Mouse (Mus musculus) myocyte (in vitro differentiated cells): Measurements from ENCODE around the gene A130010J15Rik. TPM values are rescaled to one million over a fixed set of nuclear protein-coding genes. Genes with fewer than 3 reads are reported as not detected.

Experiments used
- H3K27me3 ChIP-seq: one replicate; pipeline ENCODE4 v1.6.1; 2011; ENCODE audit not compliant: control insufficient read depth, insufficient read depth, insufficient read length
- H3K36me3 ChIP-seq: one replicate; pipeline ENCODE4 v1.6.1; 2011; ENCODE audit not compliant: control insufficient read depth, insufficient read depth
- H3K4me2 ChIP-seq: one replicate; pipeline ENCODE4 v1.6.1; 2011; ENCODE audit warnings: low read depth, control low read depth
- H3K4me3 ChIP-seq: one replicate; pipeline ENCODE4 v1.5.1; 2011; ENCODE audit warnings: mild to moderate bottlenecking, control low read depth, moderate library complexity
- H3K79me2 ChIP-seq: one replicate; pipeline ENCODE4 v1.6.1; 2011; ENCODE audit not compliant: control insufficient read depth, insufficient read depth
- H3ac ChIP-seq: one replicate; pipeline ENCODE4 v1.6.1; 2011; ENCODE audit not compliant: control insufficient read depth, insufficient read length
- CEBPB ChIP-seq: IDR thresholded peaks from 2 replicates; pipeline ENCODE4 v1.6.1; 2011; ENCODE audit warnings: mild to moderate bottlenecking, moderate library complexity; ENCODE audit not compliant: poor library complexity, insufficient read depth, severe bottlenecking
- E2F4 ChIP-seq: IDR thresholded peaks from one replicate; pipeline ENCODE4 v1.6.1; 2011; ENCODE audit warnings: mild to moderate bottlenecking, control low read depth, moderate library complexity; ENCODE audit not compliant: insufficient read depth
- MAX ChIP-seq: IDR thresholded peaks from one replicate; pipeline ENCODE4 v1.6.1; 2011; ENCODE audit warnings: low read depth, mild to moderate bottlenecking, control low read depth
- MYOD1 ChIP-seq, 3 experiments: IDR thresholded peaks; one replicate each; pipeline ENCODE4 v1.6.1; 2011; ENCODE audit warnings: control low read depth in 2 of 3, low read depth in 2 of 3, mild to moderate bottlenecking in 2 of 3, moderate library complexity in 1 of 3; ENCODE audit not compliant: insufficient read length in 2 of 3, control insufficient read depth in 1 of 3
- MYOG ChIP-seq, 3 experiments: IDR thresholded peaks; one replicate each; pipeline ENCODE4 v1.6.1; 2011; ENCODE audit warnings: control low read depth in 2 of 3, low read depth in 2 of 3, mild to moderate bottlenecking in 2 of 3; ENCODE audit not compliant: insufficient read length in 2 of 3, control insufficient read depth in 1 of 3, insufficient read depth in 1 of 3
- POLR2A ChIP-seq: IDR thresholded peaks from one replicate; pipeline ENCODE4 v1.6.1; 2011; ENCODE audit warnings: low read depth, mild to moderate bottlenecking, control low read depth, moderate library complexity; ENCODE audit not compliant: insufficient read length
- POLR2AphosphoS2 ChIP-seq: IDR thresholded peaks from one replicate; pipeline ENCODE4 v1.6.1; 2011; ENCODE audit warnings: low read depth, control low read depth; ENCODE audit not compliant: insufficient read length
- REST ChIP-seq: IDR thresholded peaks from one replicate; pipeline ENCODE4 v1.6.1; 2011; ENCODE audit warnings: mild to moderate bottlenecking, control low read depth, moderate library complexity; ENCODE audit not compliant: insufficient read depth, insufficient read length
- SRF ChIP-seq: IDR thresholded peaks from one replicate; pipeline ENCODE4 v1.6.1; 2011; ENCODE audit warnings: low read depth; ENCODE audit not compliant: control insufficient read depth, insufficient read length
- TCF12 ChIP-seq: IDR thresholded peaks from one replicate; pipeline ENCODE4 v1.6.1; 2011; ENCODE audit warnings: mild to moderate bottlenecking, control low read depth; ENCODE audit not compliant: poor library complexity, insufficient read depth, severe bottlenecking
- TCF3 ChIP-seq: IDR thresholded peaks from one replicate; pipeline ENCODE4 v1.6.1; 2011; ENCODE audit warnings: low read depth, control low read depth; ENCODE audit not compliant: insufficient read length
- USF1 ChIP-seq: IDR thresholded peaks from one replicate; pipeline ENCODE4 v1.6.1; 2011; ENCODE audit warnings: low read depth, mild to moderate bottlenecking, control low read depth, moderate library complexity
- polyA plus RNA-seq: library from polyadenylated mRNA; unstranded; fragments of >200 nt; fragmentation: generic; extraction: Trizol; gene quantifications from one replicate; pipeline ENCODE4 v1.2.1, GENCODE M21; 2012; ENCODE audit warnings: missing spikeins

Gene A130010J15Rik
- polyA plus RNA-seq, 1 experiment: 5.1 TPM

- no peaks in the 10 kb centered on the region for H3K27me3 ChIP-seq
- no peaks in the 10 kb centered on the region for H3K36me3 ChIP-seq
- H3ac ChIP-seq: no peak overlapping the region
- TF ChIP-seq REST: no peak
- TF ChIP-seq SRF: no peak
- no peak for TF ChIP-seq POLR2AphosphoS2
- TF ChIP-seq CEBPB: no peak
- no peak for TF ChIP-seq MAX
- no peak for TF ChIP-seq MYOG (IDR thresholded peaks at IDR 0.05; ENCODE audit: control insufficient read depth in 1 of 3, insufficient read depth in 1 of 3, insufficient read length in 2 of 3, low read depth in 2 of 3)
- no peak for TF ChIP-seq USF1
- no peak for TF ChIP-seq MYOD1 (IDR thresholded peaks at IDR 0.05; ENCODE audit: control insufficient read depth in 1 of 3, insufficient read length in 2 of 3, low read depth in 2 of 3)
- no peak for TF ChIP-seq E2F4
- no peak for TF ChIP-seq TCF12
- H3K4me3 ChIP-seq: no peak overlapping the region
- no peaks in the 10 kb centered on the region for H3K79me2 ChIP-seq
- peak overlapping the region; percentile 68 for H3K4me2 ChIP-seq
Observed at GRCm38 (mm10) chr1:193188257-193188656, 20.4 kb downstream of the A130010J15Rik start.

- Histone ChIP-seq H3K4me2 (peak overlapping the region; percentile 68), H3K4me3 (no peak overlapping the region), H3K79me2 (no peaks in the 10 kb centered on the region), H3K27me3 (no peaks in the 10 kb centered on the region), H3K36me3 (no peaks in the 10 kb centered on the region), H3ac (no peak overlapping the region)
- TF ChIP-seq CEBPB: 0 out of 2 replicates have a peak, but pooled peaks have one; percentile 2
- TF ChIP-seq E2F4: no peak
- no peak for TF ChIP-seq TCF3
- no peak for TF ChIP-seq SRF
- TF ChIP-seq POLR2AphosphoS2: no peak
- TF ChIP-seq MAX: no peak
- TF ChIP-seq MYOD1 (IDR thresholded peaks at IDR 0.05; ENCODE audit: control insufficient read depth in 1 of 3, insufficient read length in 2 of 3, low read depth in 2 of 3): peak; percentile 15 to 95 (median 94)
- TF ChIP-seq USF1: no peak
- peak in 2 of 3 experiments; percentile 72 to 85 for TF ChIP-seq MYOG (IDR thresholded peaks at IDR 0.05; ENCODE audit: control insufficient read depth in 1 of 3, insufficient read depth in 1 of 3, insufficient read length in 2 of 3, low read depth in 2 of 3)
- TF ChIP-seq TCF12: peak; percentile 31
- peak; percentile 46 for TF ChIP-seq POLR2A
- no peak for TF ChIP-seq REST
Observed at GRCm38 (mm10) chr1:193189151-193189621, 21.3 kb downstream of the A130010J15Rik start.

GRCm38 (mm10) chr1:193189771-193190170 is 21.9 kb downstream of the A130010J15Rik start:
- H3K36me3 ChIP-seq: no peaks in the 10 kb centered on the region
- no peaks in the 10 kb centered on the region for H3K27me3 ChIP-seq
- peak overlapping the region; percentile 68 for H3K4me2 ChIP-seq
- H3ac ChIP-seq: no peak overlapping the region
- no peak overlapping the region for H3K4me3 ChIP-seq
- TF ChIP-seq REST (no peak), CEBPB (0 out of 2 replicates have a peak, but pooled peaks have one; percentile 30), TCF12 (no peak), MYOG (IDR thresholded peaks at IDR 0.05; ENCODE audit: control insufficient read depth in 1 of 3, insufficient read depth in 1 of 3, insufficient read length in 2 of 3, low read depth in 2 of 3) (no peak)
- no peaks in the 10 kb centered on the region for H3K79me2 ChIP-seq

- Histone ChIP-seq H3K36me3 (no peaks in the 10 kb centered on the region), H3K79me2 (no peaks in the 10 kb centered on the region), H3K4me2 (no peak overlapping the region), H3K4me3 (no peak overlapping the region), H3K27me3 (no peaks in the 10 kb centered on the region), H3ac (no peak overlapping the region)
- TF ChIP-seq POLR2AphosphoS2 (no peak), CEBPB (no peak), TCF12 (no peak), MYOD1 (IDR thresholded peaks at IDR 0.05; ENCODE audit: control insufficient read depth in 1 of 3, insufficient read length in 2 of 3, low read depth in 2 of 3) (no peak), SRF (no peak), USF1 (no peak), E2F4 (no peak)
Observed at GRCm38 (mm10) chr1:193191675-193192283, 23.9 kb downstream of the A130010J15Rik start.

GRCm38 (mm10) chr1:193194416-193195140 is 26.7 kb downstream of the A130010J15Rik start:
- no peak overlapping the region for H3K4me2 ChIP-seq
- H3K4me3 ChIP-seq: no peak overlapping the region
- TF ChIP-seq MAX: no peak
- TF ChIP-seq CEBPB: no peak
- TF ChIP-seq USF1: no peak
- TF ChIP-seq POLR2AphosphoS2: no peak
- no peak for TF ChIP-seq E2F4
- TF ChIP-seq POLR2A: no peak
- TF ChIP-seq TCF3: no peak
- TF ChIP-seq SRF: no peak
- no peak for TF ChIP-seq MYOG (IDR thresholded peaks at IDR 0.05; ENCODE audit: control insufficient read depth in 1 of 3, insufficient read depth in 1 of 3, insufficient read length in 2 of 3, low read depth in 2 of 3)
- TF ChIP-seq MYOD1 (IDR thresholded peaks at IDR 0.05; ENCODE audit: control insufficient read depth in 1 of 3, insufficient read length in 2 of 3, low read depth in 2 of 3): no peak
- TF ChIP-seq REST: no peak
- H3K36me3 ChIP-seq: no peaks in the 10 kb centered on the region
- no peak overlapping the region for H3ac ChIP-seq
- no peaks in the 10 kb centered on the region for H3K79me2 ChIP-seq
- no peaks in the 10 kb centered on the region for H3K27me3 ChIP-seq
